Mouse (Mus musculus): Measurements from ENCODE around the gene Zfp936. TPM values are rescaled to one million over a fixed set of nuclear protein-coding genes. Genes with fewer than 3 reads are reported as not detected.
"Not testable (repeated sequence)": the region's sequence is repeated elsewhere in the genome, so short reads cannot be mapped to it uniquely, and the experiment has no call there.

Gene Zfp936
- total RNA-seq (2014; rRNA removed) (not detected in 2 replicates), polyA plus RNA-seq (2015; fragmentation: Nextera tagmentation; extraction: Ambion mirVana) (not detected in 2 replicates)

DNA sequence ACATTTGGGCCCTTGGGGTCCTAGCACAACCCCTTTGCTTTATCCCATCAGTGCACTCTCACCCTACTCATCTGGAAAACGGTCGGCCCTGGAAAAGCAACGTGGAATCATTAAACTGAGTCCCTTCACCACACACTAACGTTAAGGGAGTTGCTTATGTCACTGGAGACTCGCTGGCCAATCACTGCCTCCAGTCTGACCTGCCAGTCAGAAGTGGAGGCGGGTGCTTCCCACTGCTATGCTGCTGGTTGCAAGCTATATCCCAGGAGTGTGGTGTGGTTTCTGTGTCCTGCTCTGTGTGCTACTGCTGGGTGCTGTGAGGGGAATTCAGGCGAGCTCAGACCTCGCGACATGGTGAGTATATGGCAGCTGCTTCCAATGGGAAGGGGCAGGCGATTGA, at the start of gene Zfp936:
Zfp936 (plus strand) TSS at position 301 of the 400 bp plus-strand sequence.
- H3K4me2 ChIP-seq (ENCODE audit: low read depth, low read length); H3K4me3 ChIP-seq (ENCODE audit: low read length); H3K27ac ChIP-seq; H3K27me3 ChIP-seq (ENCODE audit: insufficient read depth, low read length); H3K9me3 ChIP-seq (ENCODE audit: low read length); H3K36me3 ChIP-seq (ENCODE audit: insufficient read depth, low read length); ATAC-seq; H3K9ac ChIP-seq (replicated peaks; ENCODE audit: low read length); DNase-seq (ENCODE audit: low spot score); H3K4me1 ChIP-seq (ENCODE audit: insufficient read depth, low read length): not testable (repeated sequence)
- 81% methylated on average over 10 of the region's 10 CpGs for WGBS

DNA sequence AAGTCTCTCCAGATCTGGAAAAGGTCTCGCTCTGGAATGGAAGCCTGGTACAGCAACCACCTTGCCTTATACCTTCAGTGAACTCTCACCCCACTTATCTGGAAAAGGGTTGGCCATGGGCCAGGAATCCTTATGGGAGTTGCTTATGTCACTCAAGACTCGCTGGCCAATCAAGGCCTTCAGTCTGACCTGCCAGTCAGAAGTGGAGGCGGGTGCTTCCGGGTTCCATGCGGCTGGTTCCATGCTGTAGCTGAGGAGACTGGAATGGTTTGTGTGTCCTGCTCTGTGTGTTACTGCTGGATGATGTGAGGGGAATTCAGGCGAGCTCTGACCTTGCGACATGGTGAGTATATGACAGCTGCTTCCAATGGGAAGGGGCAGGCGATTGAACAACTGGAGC, 36.2 kb upstream of the Zfp936 start:
- DNase-seq (ENCODE audit: low spot score): no peak
- H3K9me3 ChIP-seq (ENCODE audit: low read length): peaks cover 3% of the 10 kb centered on the region; the same call in 1 of the 2 replicates
- no peak overlapping the region for H3K4me2 ChIP-seq (ENCODE audit: low read depth, low read length)
- H3K4me1 ChIP-seq (ENCODE audit: insufficient read depth, low read length): no peaks in the 10 kb centered on the region
- no peak overlapping the region for H3K4me3 ChIP-seq (ENCODE audit: low read length)
- no peaks in the 10 kb centered on the region for H3K27me3 ChIP-seq (ENCODE audit: insufficient read depth, low read length)
- 90% methylated on average over 8 of the region's 8 CpGs for WGBS
- TF ChIP-seq CTCF (IDR thresholded peaks at IDR 0.05; ENCODE audit: low read depth): no peak
- H3K27ac ChIP-seq: no peak overlapping the region
- H3K36me3 ChIP-seq (ENCODE audit: insufficient read depth, low read length): no peaks in the 10 kb centered on the region
- H3K9ac ChIP-seq (replicated peaks; ENCODE audit: low read length): no peak overlapping the region
- no peak for ATAC-seq

DNA sequence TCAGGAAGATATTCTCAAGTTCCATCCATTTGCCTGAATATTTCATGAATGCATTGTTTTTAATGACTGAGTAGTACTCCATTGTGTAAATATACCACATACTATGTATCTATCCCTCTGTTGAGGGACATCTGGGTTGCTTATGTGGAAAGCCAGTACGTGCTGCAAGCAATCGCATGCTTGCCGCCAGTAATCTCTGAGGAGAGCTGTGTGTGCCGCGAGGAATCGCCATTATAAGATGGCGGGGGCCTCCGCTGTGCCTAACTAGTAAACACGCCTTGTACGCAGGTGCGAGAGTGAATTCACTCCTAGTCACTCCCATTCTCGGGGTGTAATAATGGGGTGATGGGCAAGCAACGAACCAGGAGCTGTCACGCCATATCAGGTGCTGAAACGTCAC, 14.7 kb downstream of the Zfp936 start:
- not testable (repeated sequence) for H3K27ac ChIP-seq; H3K4me3 ChIP-seq (ENCODE audit: low read length); H3K9ac ChIP-seq (replicated peaks; ENCODE audit: low read length); ATAC-seq; DNase-seq (ENCODE audit: low spot score); H3K36me3 ChIP-seq (ENCODE audit: insufficient read depth, low read length); H3K4me2 ChIP-seq (ENCODE audit: low read depth, low read length); H3K4me1 ChIP-seq (ENCODE audit: insufficient read depth, low read length); H3K27me3 ChIP-seq (ENCODE audit: insufficient read depth, low read length)
- H3K9me3 ChIP-seq (ENCODE audit: low read length): peaks cover 26% of the 10 kb centered on the region
- 91% methylated on average over 12 of the region's 15 CpGs for WGBS

DNA sequence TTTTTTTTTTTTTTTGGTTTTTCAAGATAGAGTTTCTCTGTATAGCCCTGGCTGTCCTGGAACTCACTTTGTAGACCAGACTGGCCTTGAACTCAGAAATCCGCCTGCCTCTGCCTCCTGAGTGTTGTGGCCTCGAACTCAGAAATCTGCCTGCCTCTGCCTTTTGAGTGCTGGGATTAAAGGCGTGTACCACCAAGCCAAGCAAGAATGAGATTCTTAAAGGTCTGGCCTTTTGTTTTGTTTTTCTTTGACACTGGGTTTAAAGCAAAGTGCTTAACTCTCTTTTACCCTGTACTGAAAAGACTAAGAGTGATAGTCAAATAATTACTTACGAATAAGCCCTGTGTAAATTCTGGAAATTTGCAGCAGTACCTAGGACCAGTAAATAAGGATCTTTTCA, 50.1 kb downstream of the Zfp936 start:
- H3K4me3 ChIP-seq (ENCODE audit: low read length); H3K27me3 ChIP-seq (ENCODE audit: insufficient read depth, low read length); H3K4me2 ChIP-seq (ENCODE audit: low read depth, low read length); H3K27ac ChIP-seq; H3K36me3 ChIP-seq (ENCODE audit: insufficient read depth, low read length); H3K9ac ChIP-seq (replicated peaks; ENCODE audit: low read length); DNase-seq (ENCODE audit: low spot score); H3K4me1 ChIP-seq (ENCODE audit: insufficient read depth, low read length); ATAC-seq: not testable (repeated sequence)
- 73% methylated on average over 4 of the region's 4 CpGs for WGBS
- peaks cover 61% of the 10 kb centered on the region for H3K9me3 ChIP-seq (ENCODE audit: low read length)

DNA sequence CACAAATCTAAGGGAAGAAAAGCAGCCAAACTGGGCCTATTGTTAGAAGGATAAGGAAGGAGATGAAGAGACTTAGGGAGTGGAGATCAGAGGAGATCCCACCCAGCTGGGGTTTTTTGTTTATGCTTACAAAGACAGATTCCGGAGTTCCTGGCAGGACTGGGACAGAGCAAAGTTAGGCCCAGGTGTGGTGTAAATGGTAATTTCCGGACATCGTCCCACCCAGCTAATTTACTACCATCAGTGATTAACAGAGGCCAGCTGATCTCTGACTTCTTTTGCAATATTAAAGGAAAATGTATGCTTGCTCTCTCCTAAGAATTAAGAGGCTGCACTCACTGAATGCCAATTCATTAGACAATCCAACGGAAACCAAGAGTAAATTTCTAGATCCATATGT, 53.1 kb downstream of the Zfp936 start:
- peaks cover 68% of the 10 kb centered on the region for H3K9me3 ChIP-seq (ENCODE audit: low read length)
- not testable (repeated sequence) for H3K4me1 ChIP-seq (ENCODE audit: insufficient read depth, low read length); H3K4me3 ChIP-seq (ENCODE audit: low read length); ATAC-seq; H3K27ac ChIP-seq; H3K4me2 ChIP-seq (ENCODE audit: low read depth, low read length); H3K36me3 ChIP-seq (ENCODE audit: insufficient read depth, low read length); DNase-seq (ENCODE audit: low spot score); H3K9ac ChIP-seq (replicated peaks; ENCODE audit: low read length); H3K27me3 ChIP-seq (ENCODE audit: insufficient read depth, low read length)
- WGBS: 86% methylated on average over 4 of the region's 4 CpGs

DNA sequence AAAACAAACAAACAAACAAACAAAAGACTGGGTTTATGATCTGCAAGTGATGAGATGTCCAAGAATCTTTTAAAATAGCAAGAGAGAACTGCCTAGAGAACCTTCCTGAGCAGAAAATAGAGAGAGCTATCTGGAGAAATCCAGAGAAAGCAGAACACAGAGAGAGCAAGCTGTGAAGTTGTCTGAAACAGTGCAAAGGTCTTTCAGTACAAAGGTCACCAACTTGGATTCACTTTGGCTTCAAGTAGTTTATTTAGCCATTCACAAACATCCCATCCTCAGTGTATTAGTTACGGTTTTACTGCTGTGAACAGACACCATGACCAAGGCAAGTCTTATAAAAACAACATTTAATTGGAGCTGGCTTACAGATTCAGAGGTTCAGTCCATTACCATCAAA, 53.8 kb downstream of the Zfp936 start:
- H3K4me2 ChIP-seq (ENCODE audit: low read depth, low read length); H3K4me3 ChIP-seq (ENCODE audit: low read length); H3K27ac ChIP-seq; ATAC-seq; H3K36me3 ChIP-seq (ENCODE audit: insufficient read depth, low read length); H3K27me3 ChIP-seq (ENCODE audit: insufficient read depth, low read length); DNase-seq (ENCODE audit: low spot score); H3K9ac ChIP-seq (replicated peaks; ENCODE audit: low read length); H3K4me1 ChIP-seq (ENCODE audit: insufficient read depth, low read length): not testable (repeated sequence)
- WGBS: 84% methylated on average over 1 of the region's 1 CpGs
- H3K9me3 ChIP-seq (ENCODE audit: low read length): peaks cover 62% of the 10 kb centered on the region

DNA sequence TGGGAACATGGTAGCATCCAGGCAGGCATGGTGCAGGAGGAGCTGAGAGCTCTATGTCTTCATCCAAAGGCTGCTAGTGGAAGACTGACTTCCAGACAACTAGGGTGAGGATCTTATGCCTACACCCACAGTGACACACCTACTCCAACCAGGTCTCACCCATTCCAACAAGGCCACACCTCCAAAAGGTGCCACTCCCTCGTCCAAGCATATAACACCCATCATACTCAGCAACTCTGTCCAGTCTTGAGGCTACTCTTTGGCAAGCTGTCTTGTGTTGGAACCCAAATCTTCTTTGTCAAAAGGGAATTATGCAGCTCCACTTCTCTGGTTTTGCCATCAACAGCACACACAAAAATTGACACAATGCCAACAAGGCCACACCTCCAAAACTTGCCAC, 54.2 kb downstream of the Zfp936 start:
- H3K27me3 ChIP-seq (ENCODE audit: insufficient read depth, low read length); DNase-seq (ENCODE audit: low spot score); H3K4me2 ChIP-seq (ENCODE audit: low read depth, low read length); H3K9ac ChIP-seq (replicated peaks; ENCODE audit: low read length); H3K27ac ChIP-seq; H3K36me3 ChIP-seq (ENCODE audit: insufficient read depth, low read length); ATAC-seq; H3K4me3 ChIP-seq (ENCODE audit: low read length); H3K4me1 ChIP-seq (ENCODE audit: insufficient read depth, low read length): not testable (repeated sequence)
- 33% methylated on average over 1 of the region's 1 CpGs for WGBS
- H3K9me3 ChIP-seq (ENCODE audit: low read length): peaks cover 60% of the 10 kb centered on the region
